Mouse (Mus musculus): ENCODE data around the gene Pappa2. TPM values are rescaled to one million over a fixed set of nuclear protein-coding genes. Genes with fewer than 3 reads are reported as not detected.

Gene Pappa2
- total RNA-seq, 4 experiments from 2014 or later = 0.15 to 0.42 (median 0.25) TPM

DNA sequence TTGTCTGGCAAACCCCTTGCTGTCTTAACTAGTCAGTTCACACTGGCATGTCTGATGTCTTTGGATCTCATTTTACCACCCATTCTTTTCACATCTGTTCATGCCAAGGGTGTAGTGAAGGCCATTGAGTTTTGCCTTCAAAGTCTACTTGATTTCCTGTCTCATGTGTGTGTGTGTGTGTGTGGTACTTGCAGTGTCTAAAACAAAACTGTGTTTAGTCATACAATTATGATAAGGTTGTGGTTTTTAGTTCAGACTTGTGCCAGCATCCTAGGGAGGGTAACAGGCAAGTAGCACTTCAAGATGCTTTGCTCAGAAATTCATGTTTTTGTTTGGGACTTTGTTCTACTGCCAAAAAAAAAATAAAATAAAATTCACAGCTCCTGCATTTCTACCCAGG lies 216.1 kb downstream of the Pappa2 start:
- no peak for DNase-seq

DNA sequence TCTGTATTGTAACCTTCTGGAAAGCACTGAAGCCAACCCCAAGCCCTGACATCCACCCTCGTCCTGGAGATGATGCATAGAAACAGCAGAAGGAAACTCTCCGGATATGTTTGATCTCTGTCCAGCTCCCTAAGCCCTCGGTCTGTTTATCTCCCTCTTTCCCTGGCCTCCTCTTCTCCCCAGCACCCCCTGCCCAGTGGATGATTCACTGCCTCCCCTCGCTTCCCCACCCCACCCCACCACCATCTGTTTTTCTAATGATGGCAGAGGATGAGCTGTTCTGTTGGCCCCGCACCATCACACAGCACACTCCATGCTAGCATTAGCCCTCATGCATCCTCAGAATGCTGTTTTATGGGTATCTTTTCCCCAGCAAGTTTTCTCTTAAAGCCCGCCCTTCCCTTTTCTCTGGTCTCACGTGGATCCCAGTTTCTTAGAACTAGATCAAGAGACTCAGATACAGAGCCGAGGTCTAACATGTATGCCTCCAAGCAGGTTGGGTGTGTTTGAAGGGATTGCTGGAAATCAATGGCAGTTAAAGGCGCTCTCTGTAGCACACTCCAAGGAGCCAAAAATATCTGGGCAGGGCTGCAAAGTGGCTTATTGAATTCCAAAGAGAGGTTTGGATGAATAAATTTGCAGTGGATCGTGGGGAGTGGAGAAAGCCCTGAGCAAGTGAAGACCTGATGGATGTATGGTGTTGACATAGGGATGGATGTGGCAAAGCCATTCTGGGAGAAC lies 231.8 kb downstream of the Pappa2 start:
- DNase-seq = no peak

- DNase-seq = no peak
Measured at GRCm38 (mm10) chr1:158741449-158741848, 238.8 kb downstream of the Pappa2 start.

- no peak for DNase-seq
Measured at GRCm38 (mm10) chr1:158740949-158741348, 239.3 kb downstream of the Pappa2 start.

DNA sequence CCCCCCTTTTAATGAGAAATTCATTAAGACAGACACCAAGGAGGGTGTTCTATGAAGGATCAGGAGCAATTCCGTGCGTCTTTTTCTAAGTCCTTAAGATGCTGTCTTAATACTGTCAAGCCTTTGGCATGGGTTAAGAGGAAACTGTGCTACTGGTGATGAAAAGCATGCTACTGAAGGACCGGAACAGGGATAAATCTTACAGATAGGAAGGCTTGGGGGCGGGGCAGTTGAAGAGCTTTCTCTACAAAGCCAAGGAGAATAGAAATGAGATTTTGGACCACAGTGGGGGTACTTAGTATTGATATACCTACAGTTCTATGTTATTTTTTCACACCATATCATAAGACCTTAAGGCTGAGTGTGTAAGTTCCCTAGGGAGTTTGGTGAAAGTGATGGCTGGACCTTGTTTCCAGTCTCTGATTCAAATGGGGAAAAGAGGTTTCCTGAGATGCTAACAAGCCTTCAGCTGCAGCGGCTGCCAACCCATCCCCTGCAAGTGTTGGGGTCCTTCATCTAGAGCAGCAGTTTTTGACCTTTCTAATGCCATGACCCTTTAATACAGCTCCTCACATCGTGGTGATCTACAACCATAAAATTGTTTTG lies 240.0 kb downstream of the Pappa2 start:
- no peak for DNase-seq

DNA sequence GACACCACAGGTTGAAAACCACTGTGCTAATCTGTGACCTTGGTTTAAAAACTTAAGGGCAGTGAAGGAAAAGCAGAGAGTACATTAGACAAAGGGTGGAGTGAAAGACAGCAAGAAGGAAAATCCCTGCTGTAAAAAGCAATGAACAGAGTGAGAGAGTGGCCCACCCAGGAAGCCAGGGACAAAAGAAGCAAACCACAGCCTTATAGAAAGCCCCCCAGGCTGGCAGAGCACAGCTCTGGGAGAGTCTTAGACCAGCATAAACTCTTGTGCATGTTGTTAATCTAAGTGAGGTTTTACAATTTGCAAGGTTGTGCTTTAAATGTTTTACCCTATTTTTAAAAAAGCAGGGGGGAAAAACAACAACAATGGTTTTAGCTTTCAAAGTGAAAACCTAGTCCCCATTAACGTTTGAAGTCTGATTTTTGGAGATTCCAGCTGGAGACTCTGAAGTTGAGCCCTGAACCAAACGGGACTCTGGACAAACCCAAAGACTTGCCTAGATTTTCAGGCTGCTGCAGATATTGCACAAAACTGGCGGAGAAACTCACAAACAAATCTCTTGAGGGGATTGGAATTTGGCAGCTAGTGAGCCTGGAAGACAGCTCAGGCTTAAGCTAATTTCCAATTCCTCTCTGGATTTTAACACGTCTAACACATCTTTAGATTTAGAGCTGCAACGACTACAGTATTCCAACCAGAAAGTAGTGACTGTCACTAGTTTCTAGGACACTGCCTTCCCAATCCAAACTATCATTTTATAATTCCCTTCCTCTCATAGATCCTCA lies 241.0 kb downstream of the Pappa2 start:
- no peak for DNase-seq

DNA sequence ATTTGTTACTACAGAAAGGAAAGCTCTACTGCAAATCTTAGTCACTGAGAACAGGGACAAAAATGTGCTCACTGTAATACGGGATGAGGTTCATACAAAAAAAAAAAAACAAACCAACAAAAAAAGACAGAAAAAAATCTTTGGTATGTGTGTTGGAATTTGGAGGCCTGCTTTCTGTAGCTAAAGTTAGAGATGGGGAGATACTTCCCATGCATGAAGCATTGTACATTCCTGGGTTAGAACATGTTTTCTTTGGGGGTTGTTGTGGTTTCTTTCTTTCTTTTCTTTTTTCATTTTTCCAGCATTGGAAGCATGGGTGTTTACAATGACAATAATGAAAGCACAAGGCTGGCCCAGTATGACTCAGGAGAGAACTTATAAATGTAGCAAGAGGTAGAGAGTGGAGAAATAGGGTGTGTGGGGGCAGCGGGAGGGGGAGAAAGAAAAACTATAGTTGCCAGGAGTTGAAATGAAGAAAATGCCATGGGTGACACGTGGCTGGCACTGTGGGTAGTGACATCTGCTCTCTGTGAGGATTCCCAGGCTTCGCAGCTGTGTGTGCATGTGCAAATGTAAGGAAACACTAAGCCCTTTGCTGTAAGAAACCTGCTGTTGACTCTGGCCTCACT lies 247.3 kb downstream of the Pappa2 start:
- DNase-seq = no peak

GRCm38 (mm10) chr1:158713301-158714095 lies 266.8 kb downstream of the Pappa2 start:
- DNase-seq = peak; percentile 2

GRCm38 (mm10) chr1:158701336-158701735 lies 279.0 kb downstream of the Pappa2 start:
- DNase-seq = no peak

DNA sequence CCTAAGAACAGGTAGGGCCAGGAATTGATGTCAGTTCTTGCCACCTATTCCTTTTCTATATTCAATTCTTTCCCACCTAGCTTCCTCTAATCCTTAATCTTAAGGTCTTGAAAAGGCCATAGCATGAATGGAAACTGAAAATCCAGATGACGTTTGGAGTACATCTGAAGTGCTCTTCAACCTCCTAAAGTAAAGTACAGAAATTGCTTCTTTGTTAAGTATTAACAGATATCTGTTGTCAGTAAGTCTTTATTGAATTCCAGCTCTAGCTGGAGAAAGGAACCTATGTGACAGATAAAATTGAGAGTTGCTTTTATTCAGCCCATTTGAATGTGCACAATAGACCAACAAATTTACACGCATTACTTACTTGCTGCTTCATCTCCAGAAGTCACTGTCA lies 280.1 kb downstream of the Pappa2 start:
- DNase-seq = no peak

GRCm38 (mm10) chr1:158699276-158699675 lies 281.0 kb downstream of the Pappa2 start:
- DNase-seq = no peak

DNA sequence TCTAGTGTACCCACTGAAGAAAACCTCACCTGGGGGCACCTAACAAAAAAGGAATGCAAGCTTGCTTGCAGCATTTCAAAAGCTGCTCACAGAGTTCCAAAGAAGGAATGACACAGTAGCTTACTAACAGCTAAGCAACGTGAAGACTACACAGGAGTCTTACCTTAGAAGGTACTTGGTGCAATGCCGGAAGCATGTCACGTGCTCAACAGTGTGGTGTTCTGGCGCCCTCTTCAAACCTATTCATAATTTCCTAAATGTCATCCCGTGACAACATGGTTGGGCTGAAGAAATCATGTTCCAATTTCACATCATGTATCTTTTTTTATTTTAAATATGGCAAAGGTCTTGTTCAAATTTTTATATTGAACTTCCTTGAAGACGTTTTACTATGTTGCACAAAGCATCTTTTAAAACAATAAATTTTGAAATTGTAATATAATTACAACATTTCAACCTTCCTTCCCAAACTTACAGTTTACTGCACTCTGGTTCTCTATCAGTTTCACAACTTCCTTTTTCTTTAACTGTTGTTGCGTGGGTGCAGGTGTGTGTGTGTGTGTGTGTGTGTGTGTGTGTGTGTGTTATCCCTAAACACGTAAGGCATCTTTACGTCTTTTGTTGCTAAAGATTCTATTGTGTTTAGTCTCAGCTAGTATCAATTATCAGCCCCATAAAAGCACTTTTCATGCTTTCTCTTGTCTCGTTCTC lies 282.3 kb downstream of the Pappa2 start:
- DNase-seq = no peak

- DNase-seq = no peak
Measured at GRCm38 (mm10) chr1:158697423-158697822, 282.9 kb downstream of the Pappa2 start.

DNA sequence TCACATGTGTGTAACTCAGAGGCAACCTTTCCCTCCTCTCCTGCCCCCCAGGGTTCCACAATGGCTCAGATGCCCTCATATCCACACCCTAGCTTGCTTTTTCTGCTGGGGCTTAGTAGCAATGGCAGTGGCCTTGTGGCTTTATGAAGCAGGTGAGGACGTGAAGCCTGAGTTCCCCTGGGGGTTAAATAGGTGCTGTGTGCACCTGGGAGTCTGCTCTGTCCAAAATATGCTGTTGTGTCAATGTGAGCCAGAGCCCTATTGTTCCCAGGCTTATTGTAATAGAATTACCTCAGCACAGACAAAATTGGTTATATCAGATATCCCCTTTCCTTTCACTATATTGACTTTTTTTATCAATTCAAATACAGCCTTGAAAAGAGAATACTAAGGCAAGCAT lies 292.6 kb downstream of the Pappa2 start:
- no peak for DNase-seq

DNA sequence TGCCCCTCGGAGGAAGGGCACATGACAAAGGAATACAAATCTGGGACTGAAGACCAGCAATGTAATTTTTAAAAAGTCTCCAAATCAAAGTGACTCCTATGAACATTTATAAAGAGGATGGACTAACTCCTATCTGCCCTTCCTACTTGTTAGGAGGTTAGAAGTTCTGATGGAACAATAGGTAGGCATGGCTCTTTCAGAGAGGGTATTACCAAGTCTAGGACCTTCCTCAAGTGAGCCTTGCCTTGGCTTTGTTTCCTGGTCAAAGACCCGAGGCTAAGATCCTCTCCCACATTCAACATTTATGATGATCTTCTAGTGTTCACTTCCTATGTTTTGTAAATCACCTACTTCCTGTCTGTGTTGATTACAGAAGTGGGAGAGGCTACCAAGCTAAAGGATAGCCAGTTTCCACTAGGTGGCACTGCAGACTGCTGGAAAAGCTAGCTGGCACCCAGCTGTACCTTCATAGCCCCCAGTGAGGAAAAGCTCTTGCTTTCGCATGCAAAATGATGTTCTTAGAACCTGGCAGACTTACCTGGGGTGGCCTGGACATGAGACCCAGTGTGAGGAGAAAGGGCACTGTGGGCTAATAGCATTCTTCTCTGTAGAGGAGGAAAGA lies 310.2 kb downstream of the Pappa2 start:
- DNase-seq = peak; percentile 13

DNA sequence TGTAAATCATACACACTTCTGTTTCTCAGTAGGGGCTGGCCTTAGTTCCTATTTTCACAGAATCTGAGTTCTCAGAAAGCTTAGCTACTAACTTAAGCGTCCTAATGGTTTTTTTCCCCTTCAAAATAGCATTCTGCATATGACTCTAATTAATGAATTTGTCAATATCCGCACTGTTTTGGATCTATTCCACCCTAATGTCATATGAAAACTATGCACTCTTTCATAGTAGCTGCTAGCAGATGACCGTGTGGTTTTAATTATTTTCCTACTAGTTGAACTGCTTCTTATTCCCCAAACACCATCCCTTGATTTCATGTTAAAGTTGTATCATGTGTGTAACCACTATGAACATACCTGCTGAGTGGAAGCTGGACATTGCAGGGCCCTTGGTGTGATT lies 314.3 kb downstream of the Pappa2 start:
- no peak for DNase-seq
